Mouse (Mus musculus) testis, adult 2 months (tissue): ENCODE results near the gene Cd151.

Experiments
- CTCF ChIP-seq: fragments of 200-500 bp; IDR thresholded peaks from 2 replicates; pipeline ENCODE4 v1.5.1; 2012; ENCODE audit warnings: low read depth, mild to moderate bottlenecking, inconsistent platforms, low read length, moderate library complexity; ENCODE audit not compliant: control insufficient read depth, insufficient read depth, insufficient replicate concordance
- POLR2A ChIP-seq: fragments of 200-500 bp; IDR thresholded peaks from 2 replicates; pipeline ENCODE4 v1.6.1; 2012; ENCODE audit warnings: low read depth, mild to moderate bottlenecking, inconsistent platforms, low read length, moderate library complexity; ENCODE audit not compliant: control insufficient read depth

DNA sequence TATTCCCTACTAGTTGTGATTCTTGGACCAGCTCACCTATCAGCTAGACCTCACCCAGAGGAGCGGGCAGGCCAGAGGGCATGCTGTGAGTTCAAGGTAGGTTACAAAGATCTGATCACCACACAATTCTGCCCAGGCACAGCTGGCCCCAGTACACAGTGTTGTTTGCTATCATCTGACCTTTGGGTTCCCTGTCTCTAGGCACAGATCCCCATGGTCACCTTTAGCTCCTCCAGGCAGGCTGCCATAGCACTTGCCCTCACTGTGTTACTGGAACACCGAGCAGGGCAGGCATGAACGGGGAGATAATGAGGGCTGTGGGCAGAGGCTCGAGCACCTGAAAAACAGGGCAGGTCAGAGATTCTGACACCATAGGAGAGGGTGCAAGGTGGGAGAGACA is 50.4 kb downstream of the Cd151 start:
- no peak for TF ChIP-seq CTCF
- TF ChIP-seq POLR2A: no peak
